Mouse (Mus musculus) thymus, postnatal 0 days (tissue): ENCODE results near the gene Psme4. TPM values are rescaled to one million over a fixed set of nuclear protein-coding genes. Genes with fewer than 3 reads are reported as not detected.
"Not testable (repeated sequence)": the region's sequence is repeated elsewhere in the genome, so short reads cannot be mapped to it uniquely, and the experiment has no call there.

Experiments
- DNase-seq: peaks from one replicate; pipeline ENCODE4 v3.0.0-alpha.2; 2015; ENCODE audit warnings: low spot score
- polyA plus RNA-seq: library from polyadenylated mRNA; unstranded; fragments of >200 nt; fragmentation: Nextera tagmentation; extraction: Ambion mirVana; gene quantifications from 2 replicates; pipeline ENCODE4 v1.2.1, GENCODE M21; 2015

Psme4 gene
- polyA plus RNA-seq, result 16.3 and 20.8 TPM in 2 replicates

GRCm38 (mm10) chr11:30771267-30771903, at the start of gene Psme4:
Gene Psme4 (plus strand): TSS chr11:30771726.
- DNase-seq, result peak; percentile 93

GRCm38 (mm10) chr11:30723438-30723837, 48.1 kb upstream of the Psme4 start:
- no peak for DNase-seq

- no peak for DNase-seq
These were observed 40.8 kb upstream of the Psme4 start for GRCm38 (mm10) chr11:30730721-30731120.

- DNase-seq, result no peak
These were observed 38.1 kb upstream of the Psme4 start for GRCm38 (mm10) chr11:30733376-30733775.

- DNase-seq, result no peak
These were observed 27.5 kb upstream of the Psme4 start for GRCm38 (mm10) chr11:30743991-30744390.

GRCm38 (mm10) chr11:30748938-30749337, 22.6 kb upstream of the Psme4 start:
- no peak for DNase-seq

- no peak for DNase-seq
These were observed 21.9 kb upstream of the Psme4 start for GRCm38 (mm10) chr11:30749587-30749986.

GRCm38 (mm10) chr11:30750039-30750823, 21.3 kb upstream of the Psme4 start:
- DNase-seq, result no peak

- no peak for DNase-seq
These were observed 18.6 kb upstream of the Psme4 start for GRCm38 (mm10) chr11:30752956-30753355.

- DNase-seq, result not testable (repeated sequence)
These were observed 17.1 kb upstream of the Psme4 start for GRCm38 (mm10) chr11:30754486-30754854.

- no peak for DNase-seq
These were observed 16.5 kb upstream of the Psme4 start for GRCm38 (mm10) chr11:30754855-30755530.

GRCm38 (mm10) chr11:30761381-30761780, 10.1 kb upstream of the Psme4 start:
- no peak for DNase-seq

- no peak for DNase-seq
These were observed 9.6 kb upstream of the Psme4 start for GRCm38 (mm10) chr11:30761891-30762290.

- no peak for DNase-seq
These were observed 6.5 kb upstream of the Psme4 start for GRCm38 (mm10) chr11:30765076-30765475.

- no peak for DNase-seq
These were observed 709 bp upstream of the Psme4 start for GRCm38 (mm10) chr11:30770817-30771216.

GRCm38 (mm10) chr11:30771904-30772581, 517 bp downstream of the Psme4 start:
- peak; percentile 37 for DNase-seq

GRCm38 (mm10) chr11:30772777-30773417, 1.4 kb downstream of the Psme4 start:
- no peak for DNase-seq

- DNase-seq, result no peak
These were observed 3.1 kb downstream of the Psme4 start for GRCm38 (mm10) chr11:30774638-30775037.

- no peak for DNase-seq
These were observed 6.0 kb downstream of the Psme4 start for GRCm38 (mm10) chr11:30777498-30777897.

- no peak for DNase-seq
These were observed 9.4 kb downstream of the Psme4 start for GRCm38 (mm10) chr11:30780893-30781292.

GRCm38 (mm10) chr11:30781612-30782011, 10.1 kb downstream of the Psme4 start:
- no peak for DNase-seq
